Mouse (Mus musculus) heart, embryonic 11.5 days (tissue): ENCODE results near the gene Cldn15. TPM values are rescaled to one million over a fixed set of nuclear protein-coding genes. Genes with fewer than 3 reads are reported as not detected.
"Not testable (repeated sequence)": the region's sequence is repeated elsewhere in the genome, so short reads cannot be mapped to it uniquely, and the experiment has no call there.

Source experiments
- ATAC-seq: fragments of 200-750 bp; cut with Nextera tagmentation; replicated peaks from 2 replicates; pipeline ENCODE4 v1.8.0; 2017; ENCODE audit warnings: moderate library complexity; ENCODE audit not compliant: insufficient number of reproducible peaks, low FRiP score, low TSS enrichment
- H3K27ac ChIP-seq: fragments of 300-500 bp; sonication (generic); 2 replicates; pipeline ENCODE4 v1.5.1; 2014; ENCODE audit warnings: mild to moderate bottlenecking, low read depth, low read length
- H3K27me3 ChIP-seq: fragments of 300-500 bp; sonication (generic); 2 replicates; pipeline ENCODE4 v1.6.1; 2014; ENCODE audit warnings: mild to moderate bottlenecking, low read length, mixed read lengths; ENCODE audit not compliant: control insufficient read depth, insufficient read depth
- H3K36me3 ChIP-seq: fragments of 300-500 bp; sonication (generic); 2 replicates; pipeline ENCODE4 v1.6.1; 2014; ENCODE audit warnings: mild to moderate bottlenecking, low read length, moderate library complexity, mixed read lengths; ENCODE audit not compliant: control insufficient read depth, insufficient read depth
- H3K4me1 ChIP-seq: fragments of 300-500 bp; sonication (generic); 2 replicates; pipeline ENCODE4 v1.6.1; 2014; ENCODE audit warnings: low read length; ENCODE audit not compliant: control insufficient read depth, insufficient read depth
- H3K4me2 ChIP-seq: fragments of 300-500 bp; sonication (generic); 2 replicates; pipeline ENCODE4 v1.6.1; 2014; ENCODE audit warnings: mild to moderate bottlenecking, moderate library complexity
- H3K4me3 ChIP-seq: fragments of 300-500 bp; sonication (generic); 2 replicates; pipeline ENCODE4 v1.5.1; 2014; ENCODE audit warnings: low read depth, low read length
- H3K9ac ChIP-seq: fragments of 300-500 bp; sonication (generic); 2 replicates; pipeline ENCODE4 v1.6.1; 2014; ENCODE audit warnings: mild to moderate bottlenecking, low read depth, low read length, moderate library complexity
- H3K9me3 ChIP-seq: fragments of 300-500 bp; sonication (generic); replicated peaks from 2 replicates; pipeline ENCODE4 v1.6.1; 2016; ENCODE audit warnings: low read length; ENCODE audit not compliant: control insufficient read depth
- WGBS: fragments of 180-500 bp; shearing (Covaris S2); extraction: QIAGEN DNeasy Blood & Tissue Kit; methylation state at CpG from one replicate; pipeline ENCODE4 v1.1.7; 2014; ENCODE audit not compliant: insufficient replicate concordance; 5-methylcytosine and 5-hydroxymethylcytosine counted together
- polyA plus RNA-seq: library from polyadenylated mRNA; unstranded; fragments of >200 nt; fragmentation: Nextera tagmentation; extraction: Ambion mirVana; gene quantifications from 2 replicates; pipeline ENCODE4 v1.2.1, GENCODE M21; 2014

Cldn15 gene
- polyA plus RNA-seq, 1 experiment from 2014 or later, result 1.9 TPM

DNA sequence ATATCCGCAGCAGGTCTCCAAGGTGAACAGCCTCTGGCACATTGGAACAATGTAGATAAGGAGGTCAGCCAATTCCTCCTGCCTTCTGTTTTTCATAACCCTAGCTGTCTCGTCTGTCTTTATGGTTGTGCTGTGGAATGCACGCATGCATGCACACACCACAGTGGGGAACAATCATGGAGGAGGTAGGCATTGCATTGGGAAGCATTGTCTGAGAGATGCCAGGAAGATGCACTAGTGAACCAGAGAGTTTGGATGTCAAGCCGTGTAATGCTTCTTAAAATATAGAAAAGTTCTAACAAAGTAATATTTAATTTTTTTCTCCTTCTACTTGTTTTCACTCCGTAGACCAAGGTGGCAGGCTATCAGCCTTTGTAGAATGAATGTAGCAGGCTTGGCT is 33.5 kb upstream of the Cldn15 start:
- H3K9ac ChIP-seq, result no peak overlapping the region
- no peak overlapping the region for H3K4me3 ChIP-seq
- ATAC-seq, result no peak
- no peaks in the 10 kb centered on the region for H3K27me3 ChIP-seq
- no peak overlapping the region for H3K27ac ChIP-seq
- WGBS, result 81% methylated on average over 5 of the region's 5 CpGs
- no peaks in the 10 kb centered on the region for H3K4me1 ChIP-seq
- H3K9me3 ChIP-seq, result no peaks in the 10 kb centered on the region
- H3K36me3 ChIP-seq, result no peaks in the 10 kb centered on the region
- no peak overlapping the region for H3K4me2 ChIP-seq

DNA sequence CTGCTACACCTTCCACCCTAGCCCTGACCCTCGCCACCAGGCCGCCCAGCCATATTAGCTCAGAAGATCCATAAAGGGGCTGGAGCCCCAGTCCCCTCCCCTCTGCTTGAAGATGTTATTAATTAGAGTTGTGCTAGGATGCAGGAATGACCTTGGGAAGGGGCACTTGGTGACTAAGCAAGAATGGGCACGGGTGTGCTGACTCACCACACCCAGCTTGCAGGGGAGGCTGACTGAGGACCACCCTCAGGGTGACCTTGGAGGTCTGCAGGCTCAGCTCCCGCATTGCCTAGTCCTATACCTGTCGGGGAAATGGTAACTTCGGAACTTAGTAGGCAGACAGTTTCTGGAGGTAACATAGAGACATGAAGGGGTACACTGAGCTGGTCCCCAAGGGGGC is 32.5 kb upstream of the Cldn15 start:
- Histone ChIP-seq H3K4me2 (no peak overlapping the region), H3K4me3 (no peak overlapping the region)
- 79% methylated on average over 6 of the region's 6 CpGs for WGBS

GRCm38 (mm10) chr5:136935905-136936695 is 30.3 kb upstream of the Cldn15 start:
- H3K4me2 ChIP-seq, result no peak overlapping the region
- WGBS, result 61% methylated on average over 7 of the region's 7 CpGs

More for the DNA sequence above, 32.5 kb upstream of the Cldn15 start:
- Histone ChIP-seq H3K9me3 (no peaks in the 10 kb centered on the region), H3K36me3 (no peaks in the 10 kb centered on the region), H3K27ac (no peak overlapping the region), H3K9ac (no peak overlapping the region), H3K4me1 (no peaks in the 10 kb centered on the region), H3K27me3 (no peaks in the 10 kb centered on the region)
- ATAC-seq, result no peak

GRCm38 (mm10) chr5:136936750-136937149 is 29.7 kb upstream of the Cldn15 start:
- 84% methylated on average over 6 of the region's 6 CpGs for WGBS
- Histone ChIP-seq H3K36me3 (no peaks in the 10 kb centered on the region), H3K4me2 (no peak overlapping the region), H3K27ac (no peak overlapping the region), H3K9ac (no peak overlapping the region), H3K9me3 (no peaks in the 10 kb centered on the region), H3K4me3 (no peak overlapping the region), H3K27me3 (no peaks in the 10 kb centered on the region), H3K4me1 (no peaks in the 10 kb centered on the region)
- ATAC-seq, result no peak

More at GRCm38 (mm10) chr5:136935905-136936695, 30.3 kb upstream of the Cldn15 start:
- H3K9me3 ChIP-seq, result no peaks in the 10 kb centered on the region
- no peaks in the 10 kb centered on the region for H3K4me1 ChIP-seq
- H3K27me3 ChIP-seq, result no peaks in the 10 kb centered on the region
- no peaks in the 10 kb centered on the region for H3K36me3 ChIP-seq
- H3K4me3 ChIP-seq, result no peak overlapping the region
- H3K9ac ChIP-seq, result no peak overlapping the region
- H3K27ac ChIP-seq, result no peak overlapping the region
- ATAC-seq, result no peak

DNA sequence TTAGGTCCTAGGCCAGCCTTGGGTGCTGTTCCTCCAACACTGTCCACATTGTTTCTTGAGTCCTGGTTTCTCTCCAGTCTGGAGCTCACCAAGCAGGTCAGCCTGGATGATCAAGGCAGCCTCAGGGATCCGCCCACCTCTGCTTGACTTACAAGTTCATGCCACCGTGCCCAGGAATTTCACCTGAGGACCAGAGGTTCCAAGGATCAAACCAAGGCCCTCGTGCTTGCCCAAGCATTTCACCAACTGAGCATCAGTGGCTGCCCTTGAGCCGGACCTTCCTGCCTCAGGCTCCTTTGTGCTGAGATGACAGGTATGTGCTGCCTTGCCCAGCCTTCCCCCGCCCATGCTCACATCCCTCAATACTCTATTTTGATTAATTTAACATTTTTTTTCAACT is 28.8 kb upstream of the Cldn15 start:
- Histone ChIP-seq H3K27me3 (no peaks in the 10 kb centered on the region), H3K27ac (no peak overlapping the region), H3K4me1 (peaks cover 3% of the 10 kb centered on the region), H3K4me2 (no peak overlapping the region), H3K4me3 (no peak overlapping the region), H3K9me3 (no peaks in the 10 kb centered on the region), H3K36me3 (no peaks in the 10 kb centered on the region), H3K9ac (no peak overlapping the region)
- ATAC-seq, result no peak
- WGBS, result 80% methylated on average over 5 of the region's 5 CpGs

DNA sequence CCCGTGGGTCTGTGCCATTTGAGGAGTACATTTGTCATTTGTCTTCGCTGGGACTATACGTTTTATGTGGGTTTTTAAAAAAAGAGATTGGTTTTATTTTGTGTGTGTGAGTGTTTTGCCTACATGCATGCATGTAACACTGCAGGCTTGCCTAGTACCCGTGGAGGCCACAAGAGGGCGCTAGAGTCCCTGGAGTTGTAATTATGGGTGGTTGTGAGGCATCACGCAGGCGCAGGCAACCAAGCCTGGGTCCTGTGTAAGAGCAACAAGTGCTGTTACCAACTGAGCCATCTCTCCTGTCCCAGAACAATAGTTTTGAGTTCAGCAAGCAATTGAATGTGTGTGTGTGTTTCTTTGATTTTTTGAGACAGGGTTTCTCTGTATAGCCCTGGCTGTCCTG is 27.1 kb upstream of the Cldn15 start:
- no peak overlapping the region for H3K9ac ChIP-seq
- no peak overlapping the region for H3K4me2 ChIP-seq
- H3K27me3 ChIP-seq, result no peaks in the 10 kb centered on the region
- H3K9me3 ChIP-seq, result no peaks in the 10 kb centered on the region
- H3K4me3 ChIP-seq, result no peak overlapping the region
- no peak for ATAC-seq
- no peaks in the 10 kb centered on the region for H3K36me3 ChIP-seq
- H3K27ac ChIP-seq, result no peak overlapping the region
- WGBS, result 61% methylated on average over 7 of the region's 7 CpGs
- H3K4me1 ChIP-seq, result peaks cover 7% of the 10 kb centered on the region

GRCm38 (mm10) chr5:136940029-136940428 is 26.4 kb upstream of the Cldn15 start:
- not testable (repeated sequence) for H3K9ac ChIP-seq, H3K9me3 ChIP-seq, H3K4me2 ChIP-seq, H3K27me3 ChIP-seq, H3K36me3 ChIP-seq, H3K4me3 ChIP-seq, ATAC-seq, H3K27ac ChIP-seq, H3K4me1 ChIP-seq
- 74% methylated on average over 6 of the region's 6 CpGs for WGBS

DNA sequence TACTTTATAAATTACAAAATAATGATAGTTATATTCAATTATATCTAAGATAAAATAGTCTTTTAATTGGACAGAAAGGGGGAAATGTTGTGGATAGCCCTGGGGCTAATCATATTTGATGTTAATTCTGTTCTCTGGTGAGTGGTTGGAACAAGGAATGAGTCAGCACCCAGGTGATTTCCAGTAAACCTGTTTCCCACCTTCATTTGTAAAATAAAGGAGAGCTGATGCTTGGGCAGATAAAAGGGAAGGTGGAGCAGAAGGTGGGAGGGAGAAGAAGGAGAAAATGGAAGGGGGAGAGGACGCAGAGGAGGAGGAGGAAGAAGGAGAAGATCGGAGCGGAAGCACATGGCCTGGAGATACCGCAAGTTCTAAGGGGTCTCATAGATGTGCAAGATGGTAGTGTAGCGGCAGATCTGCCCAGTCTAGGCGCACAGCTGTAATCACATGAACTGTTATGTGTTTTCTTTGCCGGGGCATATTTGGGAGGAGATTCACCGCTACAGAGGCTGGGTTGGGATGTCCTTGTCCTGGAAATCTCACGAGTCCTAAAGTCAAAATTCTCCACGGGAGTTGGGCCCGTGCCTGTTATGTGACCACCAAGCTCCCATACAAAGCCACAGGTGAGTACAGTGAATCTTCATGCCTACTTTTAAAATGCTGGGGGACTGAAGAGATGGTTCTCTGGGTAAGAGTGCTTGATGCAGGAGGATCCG is 25.4 kb upstream of the Cldn15 start:
- H3K4me2 ChIP-seq, result no peak overlapping the region
- H3K27ac ChIP-seq, result no peak overlapping the region
- H3K4me3 ChIP-seq, result no peak overlapping the region
- no peak overlapping the region for H3K9ac ChIP-seq
- no peaks in the 10 kb centered on the region for H3K27me3 ChIP-seq
- 73% methylated on average over 12 of the region's 12 CpGs for WGBS
- no peak for ATAC-seq
- H3K36me3 ChIP-seq, result no peaks in the 10 kb centered on the region
- H3K9me3 ChIP-seq, result no peaks in the 10 kb centered on the region
- peaks cover 7% of the 10 kb centered on the region for H3K4me1 ChIP-seq
